Mouse (Mus musculus) megakaryocyte, embryonic 14.5 days (primary cell): Measurements from ENCODE around the gene Ptpro.

ENCODE experiments used
- FLI1 ChIP-seq: IDR thresholded peaks from 2 replicates; pipeline ENCODE4 v1.6.1; 2012; ENCODE audit warnings: low read length, inconsistent platforms, mixed read lengths
- GATA1 ChIP-seq: IDR thresholded peaks from 3 replicates; pipeline ENCODE4 v1.6.1; 2012; ENCODE audit warnings: mixed read lengths, low read length, inconsistent platforms, borderline replicate concordance

DNA sequence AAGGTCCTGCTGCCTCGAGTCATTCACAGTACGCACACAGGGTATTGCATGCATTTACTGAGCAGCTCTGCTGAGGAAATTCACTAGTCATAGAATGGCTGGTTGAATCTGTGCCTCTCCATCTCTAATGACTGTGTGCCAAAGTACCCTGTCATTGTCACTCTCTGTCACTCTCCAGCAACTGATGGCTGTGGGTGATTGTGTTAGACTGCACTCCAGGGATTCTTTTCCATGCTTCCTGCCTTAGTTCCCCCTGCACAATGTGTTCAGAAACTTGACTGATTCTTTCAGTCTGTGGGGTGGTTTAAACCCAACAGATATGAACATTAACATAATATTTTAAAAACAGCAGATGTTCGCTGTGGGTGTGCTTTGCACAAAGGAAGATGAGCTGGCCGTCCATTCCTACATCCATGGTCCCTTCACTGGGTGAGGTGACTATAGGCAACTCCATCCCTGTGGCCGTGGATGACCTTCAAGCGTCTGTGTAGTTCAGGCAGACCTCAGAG, 29.5 kb downstream of the Ptpro start:
- no peak for TF ChIP-seq GATA1
- no peak for TF ChIP-seq FLI1
